Mouse (Mus musculus) midbrain, embryonic 11.5 days (tissue): ENCODE measurements at regions not wholly inside any gene's neighbourhood (a gene's known extent, or its start where the extent isn't known, plus 50 kb on each side); places are given as distances from the start of the nearest gene placed in this dataset.

ENCODE experiments used
- ATAC-seq: fragments of 200-750 bp; cut with Nextera tagmentation; 2 replicates; pipeline ENCODE4 v1.8.0; 2017; ENCODE audit warnings: moderate TSS enrichment, moderate library complexity; ENCODE audit not compliant: low FRiP score
- DNase-seq: peaks from one replicate; pipeline ENCODE4 v3.0.0; 2015; ENCODE audit warnings: low spot score; ENCODE audit errors: missing footprints
- H3K27ac ChIP-seq: fragments of 300-500 bp; sonication (generic); 2 replicates; pipeline ENCODE4 v1.5.1; 2014; ENCODE audit warnings: low read depth, low read length
- H3K27me3 ChIP-seq: fragments of 300-500 bp; sonication (generic); 2 replicates; pipeline ENCODE4 v1.6.1; 2014; ENCODE audit warnings: mild to moderate bottlenecking, low read length, moderate library complexity, mixed read lengths; ENCODE audit not compliant: control insufficient read depth, insufficient read depth
- H3K36me3 ChIP-seq: fragments of 300-500 bp; sonication (generic); 2 replicates; pipeline ENCODE4 v1.6.1; 2014; ENCODE audit warnings: mild to moderate bottlenecking, low read length, moderate library complexity, mixed read lengths; ENCODE audit not compliant: control insufficient read depth, insufficient read depth
- H3K4me1 ChIP-seq: fragments of 300-500 bp; sonication (generic); 2 replicates; pipeline ENCODE4 v1.6.1; 2014; ENCODE audit warnings: low read length; ENCODE audit not compliant: control insufficient read depth, insufficient read depth
- H3K4me2 ChIP-seq: fragments of 300-500 bp; sonication (generic); 2 replicates; pipeline ENCODE4 v1.6.1; 2014; ENCODE audit warnings: mild to moderate bottlenecking, moderate library complexity
- H3K4me3 ChIP-seq: fragments of 300-500 bp; sonication (generic); 2 replicates; pipeline ENCODE4 v1.5.1; 2014; ENCODE audit warnings: low read depth, low read length
- H3K9ac ChIP-seq: fragments of 300-500 bp; sonication (generic); 2 replicates; pipeline ENCODE4 v1.6.1; 2014; ENCODE audit warnings: low read length
- H3K9me3 ChIP-seq: fragments of 300-500 bp; sonication (generic); 2 replicates; pipeline ENCODE4 v1.6.1; 2016; ENCODE audit warnings: low read length; ENCODE audit not compliant: control insufficient read depth
- WGBS: fragments of 180-500 bp; shearing (Covaris S2); extraction: QIAGEN DNeasy Blood & Tissue Kit; methylation state at CpG from one replicate; pipeline ENCODE4 v1.1.7; 2014; 5-methylcytosine and 5-hydroxymethylcytosine counted together

- no peak overlapping the region for H3K9ac ChIP-seq
Observed at GRCm38 (mm10) chr7:72543501-72543900, 237.1 kb upstream of the Mctp2 start.

DNA sequence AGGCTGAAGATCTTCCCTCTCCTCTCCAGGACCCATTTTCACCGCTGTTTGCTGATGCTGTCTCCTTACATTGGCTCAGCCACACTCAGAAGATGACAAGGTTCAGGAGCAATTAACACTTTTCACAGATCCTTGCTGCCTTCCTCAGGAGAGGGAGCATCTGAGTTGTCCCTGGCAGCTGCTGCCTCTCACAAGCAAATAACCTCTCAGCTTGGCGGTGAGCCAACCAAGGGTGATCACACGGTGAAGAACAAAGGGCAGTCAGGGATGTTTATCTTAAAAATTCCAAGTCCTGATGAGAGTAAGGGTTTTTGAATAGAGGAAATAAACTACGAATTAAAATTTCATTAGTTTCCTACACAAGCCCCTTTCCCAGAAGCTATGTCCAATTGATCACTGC, 237.5 kb upstream of the Mctp2 start:
- 59% methylated on average over 4 of the region's 4 CpGs for WGBS
- Histone ChIP-seq H3K27me3 (no peaks in the 10 kb centered on the region), H3K4me1 (peaks cover 7% of the 10 kb centered on the region), H3K36me3 (no peaks in the 10 kb centered on the region), H3K27ac (no peak overlapping the region), H3K4me2 (no peak overlapping the region), H3K4me3 (no peak overlapping the region), H3K9ac (no peak overlapping the region), H3K9me3 (no peaks in the 10 kb centered on the region; the same call in 1 of the 2 replicates)
- no peak for DNase-seq
- ATAC-seq: no peak

More at GRCm38 (mm10) chr7:72543501-72543900, 237.1 kb upstream of the Mctp2 start:
- Histone ChIP-seq H3K36me3 (no peaks in the 10 kb centered on the region), H3K4me2 (no peak overlapping the region), H3K27ac (no peak overlapping the region), H3K4me3 (no peak overlapping the region), H3K9me3 (no peaks in the 10 kb centered on the region; the same call in 1 of the 2 replicates), H3K4me1 (peaks cover 7% of the 10 kb centered on the region), H3K27me3 (no peaks in the 10 kb centered on the region)
- no peak for DNase-seq
- no peak for ATAC-seq
- WGBS: 84% methylated on average over 4 of the region's 4 CpGs

DNA sequence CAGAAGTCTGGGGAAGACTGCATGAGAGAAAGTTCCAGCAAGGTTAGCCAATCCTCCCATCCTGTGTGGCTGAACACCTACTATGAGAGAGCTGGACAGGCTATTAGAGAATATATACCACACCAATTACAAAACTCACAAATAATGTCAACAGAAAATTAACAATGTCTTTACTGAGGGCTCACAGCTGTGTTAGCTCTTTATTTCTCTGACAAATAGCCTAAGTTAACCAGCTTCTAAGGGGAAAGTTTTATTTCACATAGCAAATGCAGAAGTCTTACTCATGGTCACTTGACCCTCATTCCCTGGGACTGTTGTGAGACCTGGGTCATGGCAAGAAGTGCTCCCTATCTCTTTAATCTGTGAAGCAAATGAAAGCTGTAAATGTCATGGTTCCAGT, 261.0 kb upstream of the Mctp2 start:
- Histone ChIP-seq H3K9ac (no peak overlapping the region), H3K4me2 (no peak overlapping the region), H3K27me3 (no peaks in the 10 kb centered on the region), H3K36me3 (no peaks in the 10 kb centered on the region), H3K4me3 (no peak overlapping the region), H3K27ac (no peak overlapping the region), H3K9me3 (no peaks in the 10 kb centered on the region), H3K4me1 (no peaks in the 10 kb centered on the region)
- no peak for DNase-seq
- ATAC-seq: no peak

DNA sequence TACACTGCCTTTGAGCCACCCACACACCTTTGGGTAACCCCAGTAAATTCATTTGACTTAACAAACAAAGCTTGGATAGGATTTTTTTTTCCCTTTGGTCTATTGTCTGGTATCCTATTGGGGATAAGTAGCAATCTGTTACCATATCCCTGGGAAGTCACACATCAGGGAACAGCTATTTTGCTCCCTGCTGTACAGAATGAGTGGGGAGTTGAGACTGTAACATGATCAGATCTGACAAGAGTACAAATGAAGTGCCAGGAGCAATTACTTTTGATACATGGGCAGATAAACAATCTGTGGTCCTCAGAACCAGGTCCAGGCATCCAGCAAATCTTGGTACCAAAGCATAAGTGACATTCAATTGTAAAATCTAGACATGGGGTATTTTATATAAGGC, 262.8 kb upstream of the Mctp2 start:
- no peaks in the 10 kb centered on the region for H3K9me3 ChIP-seq
- H3K4me2 ChIP-seq: no peak overlapping the region
- no peak for DNase-seq
- no peak overlapping the region for H3K4me3 ChIP-seq
- H3K36me3 ChIP-seq: no peaks in the 10 kb centered on the region
- no peaks in the 10 kb centered on the region for H3K4me1 ChIP-seq
- no peak overlapping the region for H3K9ac ChIP-seq
- ATAC-seq: no peak
- H3K27me3 ChIP-seq: no peaks in the 10 kb centered on the region
- H3K27ac ChIP-seq: no peak overlapping the region

GRCm38 (mm10) chr7:72574316-72574715, 267.9 kb upstream of the Mctp2 start:
- Histone ChIP-seq H3K4me1 (no peaks in the 10 kb centered on the region), H3K27ac (no peak overlapping the region), H3K36me3 (no peaks in the 10 kb centered on the region), H3K27me3 (no peaks in the 10 kb centered on the region), H3K9ac (no peak overlapping the region), H3K9me3 (no peaks in the 10 kb centered on the region), H3K4me2 (no peak overlapping the region), H3K4me3 (no peak overlapping the region)
- ATAC-seq: no peak
- no peak for DNase-seq
- WGBS: 73% methylated on average over 1 of the region's 1 CpGs

DNA sequence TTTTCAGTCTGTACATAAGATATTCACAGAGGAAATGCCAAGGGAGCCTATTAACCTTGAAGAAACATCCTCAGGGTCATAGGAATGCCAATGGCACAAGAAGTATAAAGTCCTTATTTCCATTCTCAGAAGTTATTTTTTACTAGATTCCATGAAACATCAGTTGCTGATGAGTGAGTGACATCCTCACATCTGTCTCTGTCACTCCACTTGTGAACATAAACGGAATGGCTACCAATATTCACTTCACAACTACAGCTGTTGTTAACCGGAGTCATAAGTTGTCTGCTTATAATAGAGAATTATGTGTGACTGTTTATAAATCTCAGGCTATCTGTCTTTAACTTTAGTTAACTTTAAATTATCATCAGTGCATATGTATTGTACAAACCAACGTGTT, 278.0 kb upstream of the Mctp2 start:
- ATAC-seq (no peak), DNase-seq (no peak)
- no peak overlapping the region for H3K4me2 ChIP-seq
- no peaks in the 10 kb centered on the region for H3K36me3 ChIP-seq
- WGBS: 86% methylated on average over 3 of the region's 3 CpGs
- H3K9me3 ChIP-seq: no peaks in the 10 kb centered on the region
- H3K27ac ChIP-seq: no peak overlapping the region
- no peak overlapping the region for H3K9ac ChIP-seq
- no peaks in the 10 kb centered on the region for H3K27me3 ChIP-seq
- H3K4me3 ChIP-seq: no peak overlapping the region
- no peaks in the 10 kb centered on the region for H3K4me1 ChIP-seq

GRCm38 (mm10) chr7:72589241-72589668, 282.8 kb upstream of the Mctp2 start:
- no peak for ATAC-seq
- 78% methylated on average over 3 of the region's 3 CpGs for WGBS
- no peak for DNase-seq
- no peaks in the 10 kb centered on the region for H3K9me3 ChIP-seq
- no peak overlapping the region for H3K27ac ChIP-seq
- no peak overlapping the region for H3K4me3 ChIP-seq
- H3K4me2 ChIP-seq: no peak overlapping the region
- H3K9ac ChIP-seq: no peak overlapping the region
- no peaks in the 10 kb centered on the region for H3K27me3 ChIP-seq
- H3K36me3 ChIP-seq: no peaks in the 10 kb centered on the region
- no peaks in the 10 kb centered on the region for H3K4me1 ChIP-seq

DNA sequence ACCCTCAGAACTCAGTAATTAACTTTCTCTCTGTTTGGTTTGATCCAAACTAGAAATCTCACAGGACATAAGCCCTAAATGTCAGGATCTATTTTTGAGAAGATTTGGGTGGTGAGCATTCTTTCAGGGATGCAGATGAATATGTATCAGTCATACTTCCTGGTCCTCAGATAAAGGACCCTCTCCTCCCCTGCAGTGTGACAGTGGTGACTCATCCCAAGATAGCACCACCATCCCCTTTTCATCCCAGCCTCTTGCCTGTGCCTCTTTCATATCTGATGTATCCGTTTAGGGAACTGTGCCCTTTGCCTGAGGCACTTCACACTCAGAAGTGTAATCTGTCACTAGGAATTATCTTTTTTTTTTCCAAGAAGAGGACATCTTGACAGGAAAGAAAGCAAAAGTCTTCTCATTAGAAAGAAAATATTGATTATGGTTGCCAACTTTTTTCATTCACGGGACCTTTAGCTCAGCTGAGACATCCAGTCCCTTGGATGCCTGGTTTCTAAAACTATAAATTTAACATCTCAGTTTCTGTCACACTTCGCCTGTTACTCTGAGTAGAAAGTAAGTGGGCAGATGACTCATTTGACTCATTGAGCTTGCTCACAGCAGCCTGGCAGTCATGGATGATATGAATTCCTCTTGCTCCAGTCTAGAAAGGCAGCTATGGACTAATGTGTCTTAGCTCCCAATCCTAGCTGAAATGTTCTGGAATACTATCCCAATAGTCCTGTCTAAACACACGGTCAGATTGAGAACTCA, 284.1 kb upstream of the Mctp2 start:
- H3K36me3 ChIP-seq: no peaks in the 10 kb centered on the region
- no peak for DNase-seq
- H3K27ac ChIP-seq: no peak overlapping the region
- no peaks in the 10 kb centered on the region for H3K9me3 ChIP-seq
- H3K4me3 ChIP-seq: no peak overlapping the region
- no peak overlapping the region for H3K4me2 ChIP-seq
- no peaks in the 10 kb centered on the region for H3K4me1 ChIP-seq
- no peak overlapping the region for H3K9ac ChIP-seq
- H3K27me3 ChIP-seq: no peaks in the 10 kb centered on the region
- 81% methylated on average over 4 of the region's 4 CpGs for WGBS
- ATAC-seq: no peak

- Histone ChIP-seq H3K9me3 (no peaks in the 10 kb centered on the region), H3K4me3 (no peak overlapping the region), H3K9ac (no peak overlapping the region), H3K4me2 (no peak overlapping the region), H3K36me3 (no peaks in the 10 kb centered on the region), H3K27ac (no peak overlapping the region), H3K4me1 (no peaks in the 10 kb centered on the region), H3K27me3 (no peaks in the 10 kb centered on the region)
- DNase-seq: no peak
- no peak for ATAC-seq
- 86% methylated on average over 6 of the region's 6 CpGs for whole genome bisulfite sequencing
Observed at GRCm38 (mm10) chr7:72592110-72592509, 285.7 kb upstream of the Mctp2 start.
